Mouse (Mus musculus) spleen, adult 2 months (tissue): ENCODE measurements around the gene Osm. TPM values are rescaled to one million over a fixed set of nuclear protein-coding genes. Genes with fewer than 3 reads are reported as not detected.

ENCODE experiments used
- DNase-seq, 2 experiments: peaks; one replicate each; pipeline versions ENCODE4 v3.0.0 to v3.0.0-alpha.2; 2012 to 2021; ENCODE audit warnings: low spot score in 2 of 2, low read depth in 1 of 2
- H3K27ac ChIP-seq: fragments of 200-500 bp; 2 replicates; pipeline ENCODE4 v1.5.1; 2012; ENCODE audit warnings: low read length, inconsistent platforms; ENCODE audit not compliant: insufficient read depth
- H3K27me3 ChIP-seq: fragments of 200-500 bp; 2 replicates; pipeline ENCODE4 v1.6.1; 2012; ENCODE audit warnings: mild to moderate bottlenecking, moderate library complexity, low read length, inconsistent platforms; ENCODE audit not compliant: control insufficient read depth, insufficient read depth
- H3K36me3 ChIP-seq: fragments of 200-500 bp; 2 replicates; pipeline ENCODE4 v1.6.1; 2012; ENCODE audit warnings: mild to moderate bottlenecking, low read length, inconsistent platforms; ENCODE audit not compliant: control insufficient read depth, insufficient read depth
- H3K4me1 ChIP-seq: fragments of 200-500 bp; 2 replicates; pipeline ENCODE4 v1.6.1; 2011; ENCODE audit warnings: inconsistent platforms; ENCODE audit not compliant: control insufficient read depth, insufficient read depth, insufficient read length
- H3K4me3 ChIP-seq: fragments of 200-500 bp; 2 replicates; pipeline ENCODE4 v1.5.1; 2011; ENCODE audit warnings: mild to moderate bottlenecking, inconsistent platforms; ENCODE audit not compliant: insufficient read depth, insufficient read length; ENCODE audit errors: extremely low read depth
- CTCF ChIP-seq: fragments of 200-500 bp; IDR thresholded peaks from 2 replicates; pipeline ENCODE4 v1.5.1; 2011; ENCODE audit warnings: mild to moderate bottlenecking, inconsistent platforms; ENCODE audit not compliant: insufficient read depth, insufficient read length, insufficient replicate concordance; ENCODE audit errors: extremely low read depth
- POLR2A ChIP-seq: fragments of 200-500 bp; IDR thresholded peaks from 2 replicates; pipeline ENCODE4 v1.6.1; 2011; ENCODE audit warnings: low read depth, low read length, inconsistent platforms
- WGBS: fragments of 180-500 bp; shearing (Covaris S2); methylation state at CpG from one replicate; pipeline ENCODE4 v1.1.7; 2018; 5-methylcytosine and 5-hydroxymethylcytosine counted together
- polyA plus RNA-seq: library from polyadenylated mRNA; depleted of rRNA; stranded (reverse); fragments of >200 nt; gene quantifications from 2 replicates; pipeline ENCODE4 v1.2.3, GENCODE M21; 2012

Gene Osm
- polyA plus RNA-seq, 1 experiment, result 3.3 TPM

DNA sequence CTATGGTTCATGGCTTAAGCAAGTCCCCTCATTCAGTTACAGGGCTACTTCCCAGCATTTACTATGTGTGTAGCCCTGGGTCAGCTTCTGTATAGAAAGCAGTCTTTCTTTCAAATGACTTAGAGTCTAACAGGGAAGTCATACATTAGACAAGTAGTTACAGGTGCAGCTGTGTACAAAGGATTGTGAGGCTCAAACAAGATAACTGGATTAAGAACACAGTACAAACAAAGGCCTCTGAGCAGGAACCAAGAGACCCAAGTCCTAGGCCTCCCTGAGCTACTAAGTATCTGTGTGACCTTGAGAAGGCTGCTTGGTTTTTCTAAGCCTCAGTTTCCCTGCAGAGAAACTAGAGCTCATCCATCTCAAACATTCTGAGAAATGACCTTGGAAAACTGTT lies 42.8 kb upstream of the Osm start:
- DNase-seq, result no peak
- H3K4me3 ChIP-seq, result no peak overlapping the region
- H3K27ac ChIP-seq, result no peak overlapping the region
- H3K4me1 ChIP-seq, result peaks cover 37% of the 10 kb centered on the region
- no peak for TF ChIP-seq CTCF
- TF ChIP-seq POLR2A, result no peak
- H3K27me3 ChIP-seq, result no peaks in the 10 kb centered on the region
- H3K36me3 ChIP-seq, result no peaks in the 10 kb centered on the region

DNA sequence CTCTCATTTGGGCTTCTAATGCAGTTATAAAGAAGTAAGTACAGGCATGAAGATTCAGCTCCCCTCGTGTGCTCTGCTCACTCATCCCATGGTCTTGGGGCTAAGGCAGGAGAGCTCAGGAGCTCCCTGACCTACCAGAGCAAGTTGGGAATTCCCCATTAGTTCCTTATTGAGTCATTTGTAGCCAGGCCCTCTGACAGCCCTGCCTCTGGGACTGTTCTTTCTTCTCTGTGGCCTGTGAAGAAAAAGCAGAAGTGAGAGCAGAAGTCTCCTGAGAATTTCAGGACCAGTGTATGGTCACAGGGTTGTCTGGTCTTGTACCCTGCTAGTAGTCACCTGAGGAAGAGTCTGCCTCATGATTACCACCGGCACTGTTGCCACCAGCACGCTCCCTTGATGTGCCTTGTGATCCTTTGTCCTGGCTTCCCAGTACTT lies 40.6 kb upstream of the Osm start:
- no peak overlapping the region for H3K4me3 ChIP-seq
- no peaks in the 10 kb centered on the region for H3K36me3 ChIP-seq
- peak; percentile 56 to 87 for DNase-seq
- 10% methylated on average over 3 of the region's 3 CpGs for WGBS
- H3K27ac ChIP-seq, result peak overlapping the region; percentile 68
- H3K4me1 ChIP-seq, result peaks cover 37% of the 10 kb centered on the region
- H3K27me3 ChIP-seq, result no peaks in the 10 kb centered on the region
- TF ChIP-seq POLR2A, result no peak
- TF ChIP-seq CTCF, result no peak

DNA sequence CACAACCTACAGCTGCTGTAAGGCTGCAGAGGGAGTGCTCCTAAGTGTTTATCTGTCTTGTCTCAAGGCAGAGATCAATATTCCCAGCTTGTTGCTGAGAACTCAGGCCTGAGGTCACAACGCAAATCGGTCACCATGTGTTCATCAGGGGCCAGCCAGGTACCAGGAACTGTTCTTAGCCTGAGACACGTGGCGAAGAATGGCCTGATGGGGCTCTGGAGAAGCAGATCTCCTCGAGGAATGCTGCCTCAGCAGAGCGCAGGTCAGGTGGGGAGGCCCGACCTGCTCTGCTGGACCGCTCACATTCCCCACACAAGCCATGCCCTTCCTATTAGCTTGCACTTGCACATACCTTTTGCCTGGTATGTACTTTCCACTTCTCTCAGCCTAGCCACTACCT lies 39.6 kb upstream of the Osm start:
- H3K27ac ChIP-seq, result no peak overlapping the region
- 92% methylated on average over 8 of the region's 8 CpGs for WGBS
- no peak for DNase-seq
- TF ChIP-seq CTCF (no peak), POLR2A (no peak)
- no peaks in the 10 kb centered on the region for H3K36me3 ChIP-seq
- no peaks in the 10 kb centered on the region for H3K27me3 ChIP-seq
- no peak overlapping the region for H3K4me3 ChIP-seq
- H3K4me1 ChIP-seq, result peaks cover 37% of the 10 kb centered on the region

DNA sequence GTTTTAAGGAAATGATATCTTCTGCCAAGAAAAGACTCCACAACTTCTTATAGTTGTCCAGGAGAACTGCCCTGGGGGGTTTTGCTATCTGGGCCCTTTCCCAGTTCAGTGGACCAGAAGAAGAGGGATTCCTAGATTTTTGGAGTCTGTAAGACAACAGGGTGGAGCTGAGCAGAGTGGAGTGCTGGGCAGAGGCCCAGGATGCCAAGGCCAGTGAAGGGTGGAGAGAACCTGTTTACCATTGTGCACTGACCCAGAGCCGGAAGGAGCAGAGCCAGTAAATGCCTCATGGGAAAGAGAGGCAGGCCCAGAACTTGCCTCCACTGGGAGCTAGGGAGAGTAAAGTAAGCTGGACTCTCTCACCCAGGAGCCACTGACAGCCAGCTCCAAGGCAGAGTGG lies 38.5 kb upstream of the Osm start:
- H3K36me3 ChIP-seq, result no peaks in the 10 kb centered on the region
- whole genome bisulfite sequencing, result 53% methylated on average over 1 of the region's 1 CpGs
- no peak for TF ChIP-seq CTCF
- TF ChIP-seq POLR2A, result no peak
- no peaks in the 10 kb centered on the region for H3K27me3 ChIP-seq
- DNase-seq, result no peak
- H3K27ac ChIP-seq, result peak overlapping the region; percentile 39; the same call in 1 of the 2 replicates
- H3K4me3 ChIP-seq, result no peak overlapping the region
- peaks cover 43% of the 10 kb centered on the region for H3K4me1 ChIP-seq

DNA sequence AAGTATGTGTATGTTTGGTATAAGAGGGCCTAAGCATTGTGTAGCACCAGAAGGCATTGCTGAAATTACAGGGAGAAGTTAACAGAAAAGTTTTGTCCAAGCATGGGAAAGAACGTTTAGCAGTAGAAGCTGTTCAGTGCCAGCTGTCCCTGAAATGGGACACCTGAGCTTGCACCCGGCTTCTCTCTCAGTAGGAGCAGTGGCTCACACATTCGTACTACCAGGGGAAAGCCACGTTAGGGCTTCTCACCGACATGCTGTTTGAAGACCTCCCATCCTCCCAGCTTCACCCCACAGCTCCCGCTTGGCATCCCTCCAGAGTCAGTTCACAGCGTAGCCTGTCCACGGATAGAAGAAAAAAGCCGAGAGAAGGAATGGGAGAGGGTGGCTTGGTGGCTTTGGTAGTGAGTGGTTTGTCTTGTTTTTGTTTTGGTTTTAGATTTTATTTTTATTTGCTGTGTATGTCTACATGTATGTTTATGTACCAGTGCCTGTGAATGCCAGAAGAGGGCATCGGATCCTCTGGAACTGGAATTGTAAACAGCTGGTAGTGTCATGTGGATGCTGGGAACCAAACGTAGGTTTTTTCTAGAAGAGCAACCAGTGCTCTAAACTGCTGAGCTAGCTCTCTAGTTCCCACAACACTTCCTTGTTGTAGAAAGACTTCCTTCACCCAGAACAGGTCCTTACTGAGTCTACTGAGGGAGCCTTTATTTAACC lies 34.1 kb upstream of the Osm start:
- no peak for DNase-seq
- WGBS, result 79% methylated on average over 11 of the region's 11 CpGs
- H3K27ac ChIP-seq, result peak overlapping the region; percentile 57

DNA sequence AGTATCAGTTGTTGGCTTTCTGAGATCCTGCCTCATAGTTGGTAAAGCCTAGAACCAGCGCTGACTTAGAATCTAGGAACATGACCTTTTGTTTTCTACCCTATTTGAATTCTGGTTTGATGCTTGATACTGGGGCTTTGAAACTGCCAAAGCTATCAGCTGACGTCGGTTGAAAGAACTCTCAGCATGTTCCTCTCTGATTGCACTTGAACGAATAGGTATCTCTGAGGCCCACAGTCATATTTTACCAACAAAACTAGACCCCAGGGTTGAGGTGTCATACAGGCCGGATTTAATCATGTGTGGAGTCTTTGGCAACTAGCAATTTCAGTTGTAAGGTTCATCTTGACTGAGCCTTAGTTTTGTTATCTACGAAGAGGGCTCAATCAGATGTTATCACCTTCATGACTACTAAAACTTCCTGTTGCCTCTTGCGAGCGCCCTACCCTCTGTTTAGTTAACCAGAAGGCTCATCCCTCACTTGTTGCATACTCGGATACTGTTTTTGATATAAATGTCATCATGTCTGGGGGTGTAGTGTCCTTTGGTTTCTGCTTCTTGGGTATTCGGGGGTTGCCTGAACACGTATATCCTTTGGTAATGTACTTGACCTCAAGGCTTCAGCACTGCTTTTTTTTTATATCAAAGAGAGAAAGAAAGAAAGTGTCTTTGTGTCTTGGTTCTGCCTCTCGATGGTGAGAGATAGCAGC lies 33.1 kb upstream of the Osm start:
- no peaks in the 10 kb centered on the region for H3K27me3 ChIP-seq
- WGBS, result 61% methylated on average over 12 of the region's 12 CpGs
- no peak overlapping the region for H3K4me3 ChIP-seq
- peaks cover 6% of the 10 kb centered on the region for H3K36me3 ChIP-seq
- H3K27ac ChIP-seq, result peak overlapping the region; percentile 91
- TF ChIP-seq POLR2A (no peak), CTCF (no peak)
- DNase-seq, result no peak
- H3K4me1 ChIP-seq, result peaks cover 15% of the 10 kb centered on the region

More for the DNA sequence above, 34.1 kb upstream of the Osm start:
- Histone ChIP-seq H3K4me1 (peaks cover 25% of the 10 kb centered on the region), H3K4me3 (no peak overlapping the region), H3K27me3 (no peaks in the 10 kb centered on the region), H3K36me3 (peaks cover 4% of the 10 kb centered on the region)
- TF ChIP-seq CTCF (no peak), POLR2A (no peak)

DNA sequence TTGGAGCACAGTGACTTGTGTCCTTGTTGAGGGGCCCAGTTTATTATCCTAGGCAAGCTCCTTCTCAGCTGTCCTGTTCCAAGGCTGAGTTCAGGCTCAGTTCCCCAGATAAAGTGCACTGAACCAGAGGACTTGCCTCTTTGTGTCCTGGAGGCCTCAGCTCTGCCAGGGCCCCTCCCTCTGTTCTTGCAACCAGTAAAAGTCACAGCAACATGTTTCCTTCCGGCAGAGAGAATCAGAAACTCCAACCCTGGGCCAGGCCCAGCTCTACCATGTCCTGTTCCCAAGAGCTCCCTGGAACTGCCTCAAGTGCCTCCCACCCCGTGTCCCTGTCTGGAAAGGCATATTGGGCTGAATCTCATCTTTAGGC lies 32.5 kb upstream of the Osm start:
- TF ChIP-seq POLR2A (peak; percentile 3; the same call in 1 of the 2 replicates), CTCF (no peak)
- Histone ChIP-seq H3K27ac (peak overlapping the region; percentile 91), H3K36me3 (peaks cover 11% of the 10 kb centered on the region), H3K27me3 (no peaks in the 10 kb centered on the region), H3K4me3 (no peak overlapping the region), H3K4me1 (peaks cover 13% of the 10 kb centered on the region)
- 25% methylated on average over 2 of the region's 2 CpGs for WGBS
- peak in 1 of 2 experiments; percentile 42 for DNase-seq
